9 mouse cellular contexts compared by ENCODE assay signal in the genomic region with DNA sequence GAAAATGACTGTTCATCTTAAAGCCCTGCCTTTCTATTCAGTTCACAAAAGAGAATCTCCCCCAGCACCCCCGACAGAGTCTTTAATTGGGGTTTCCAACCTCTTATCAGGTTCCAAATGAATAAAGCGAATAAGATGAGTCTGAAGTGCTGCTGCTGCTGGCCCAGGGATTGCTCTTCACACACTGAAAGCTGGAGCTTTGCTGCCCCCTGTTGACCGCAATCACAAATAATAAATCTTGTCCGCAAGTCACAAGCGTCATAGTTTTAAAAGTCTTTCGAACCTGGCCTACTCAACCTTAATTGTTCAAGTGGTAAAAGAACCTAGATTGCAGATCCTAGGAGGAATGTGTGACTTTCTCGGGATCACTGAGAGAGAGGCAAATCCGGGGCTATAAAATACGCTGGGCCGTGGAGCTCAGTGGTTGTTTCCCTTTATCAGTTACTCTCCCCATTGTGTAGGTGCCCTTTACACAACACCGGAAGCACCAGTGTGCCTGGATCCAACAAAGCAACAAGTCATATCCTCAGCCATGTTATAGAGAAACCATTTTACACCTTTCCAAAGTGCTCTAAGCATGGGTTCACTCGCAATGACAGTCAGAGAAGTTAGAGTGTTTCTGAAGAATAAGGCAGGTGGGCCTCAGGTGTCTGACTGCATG. TPM values are rescaled to one million over a fixed set of nuclear protein-coding genes. Genes with fewer than 3 reads are reported as not detected.
A peak's percentile ranks its signal among the peaks of the same experiment; 100 is the strongest.
DNase-seq lines count a peak whose midpoint lies in the region; ATAC-seq and TF ChIP-seq lines count a peak whose summit lies in the region.
"Had no signal": no experiment of that assay in that cellular context is flagged by ENCODE, and none has a peak within 500 bp of the region (broad histone marks: within the 10 kb centered on the region; RNA-seq: fewer than 3 reads in every experiment).

No protein-coding gene starts in this region.

- no peaks in the 10 kb centered on the region for H3K9me3 ChIP-seq in E14TG2a.4 (ENCODE audit: low read length)
- H3K9me3 ChIP-seq in forebrain, embryonic 12.5 days, result no peaks in the 10 kb centered on the region

- peaks cover 18% of the 10 kb centered on the region for H3K4me1 ChIP-seq in E14TG2a.4 (replicated peaks; ENCODE audit: low read depth, low read length)
- H3K4me1 ChIP-seq in forebrain, embryonic 12.5 days, result no peaks in the 10 kb centered on the region

- 29% methylated on average over 12 of the region's 12 CpGs for WGBS in forebrain, embryonic 12.5 days

- no peak overlapping the region for H3K4me2 ChIP-seq in forebrain, embryonic 12.5 days

- ATAC-seq in forebrain, embryonic 12.5 days (ENCODE audit: low FRiP score), result peak; percentile 75
- ATAC-seq in hematopoietic stem cell, adult 5-6 weeks (replicated peaks in 1 of 2; ENCODE audit: insufficient read depth in 1 of 2, low FRiP score in 2 of 2, low TSS enrichment in 1 of 2, low read depth in 1 of 2, poor library complexity in 2 of 2, severe bottlenecking in 2 of 2), result peak; percentile 71 to 72; a peak in 3 of 4 replicates

- H3K9ac ChIP-seq in forebrain, embryonic 12.5 days, result no peak overlapping the region

- no peak overlapping the region for H3K27ac ChIP-seq in forebrain, embryonic 12.5 days

- TF ChIP-seq POLR2A in brain, embryonic 14.5 days (IDR thresholded peaks at IDR 0.05; ENCODE audit: borderline replicate concordance, extremely low read depth, insufficient read depth, insufficient read length, poor library complexity, severe bottlenecking), result no peak

- H3K27me3 ChIP-seq in E14TG2a.4 (ENCODE audit: insufficient read depth, low read length), result 0 out of 2 replicates have a peak, but pooled peaks cover 7% of the 10 kb centered on the region
- H3K27me3 ChIP-seq in forebrain, embryonic 12.5 days, result peaks cover 22% of the 10 kb centered on the region; the same call in 1 of the 2 replicates

- H3K36me3 ChIP-seq in E14TG2a.4 (ENCODE audit: insufficient read depth, low read length), result no peaks in the 10 kb centered on the region
- H3K36me3 ChIP-seq in forebrain, embryonic 12.5 days (replicated peaks), result no peaks in the 10 kb centered on the region

- peak; percentile 54 for TF ChIP-seq CTCF in E14TG2a.4 (conservative IDR thresholded peaks at IDR 0.05; ENCODE audit: low read length)
- TF ChIP-seq CTCF in brain, embryonic 14.5 days (IDR thresholded peaks at IDR 0.05; ENCODE audit: borderline replicate concordance, extremely low read depth, insufficient read depth, insufficient read length), result peak; percentile 85

- peak; percentile 92 for DNase-seq in brain, embryonic 14.5 days (ENCODE audit: low read depth)
- peak; percentile 49 for DNase-seq in layer of hippocampus, adult 9-10 months (ENCODE audit: low spot score)
- peak; percentile 88 for DNase-seq in lung, postnatal 36 days
- peak; percentile 89 for DNase-seq in retina, embryonic 14.5 days (ENCODE audit: low spot score)
- DNase-seq in thymus, postnatal 4 days, result peak; percentile 87

- H3K4me3 ChIP-seq in E14TG2a.4 (replicated peaks; ENCODE audit: low read length), result no peak overlapping the region
- H3K4me3 ChIP-seq in forebrain, embryonic 12.5 days (replicated peaks), result no peak overlapping the region
- H3K4me3 ChIP-seq: erythroblast, embryonic 14.5 days had no signal

RNA-seq across cellular contexts. Expression of a gene that starts 21.6 kb away (rescaled TPM):
- 16.7 and 20.6 TPM in 2 replicates for polyA plus RNA-seq in brain, embryonic 14.5 days (2012; rRNA removed)
- polyA plus RNA-seq in forebrain, embryonic 12.5 days (2016; fragmentation: Nextera tagmentation; extraction: Ambion mirVana), result 23.7 and 27.4 TPM in 2 replicates
- total RNA-seq in hematopoietic stem cell, adult 5-6 weeks (2017), result 12.1 and 13.6 TPM in 2 replicates
